Mouse (Mus musculus): Measurements from ENCODE around the gene Zfp459. TPM values are rescaled to one million over a fixed set of nuclear protein-coding genes. Genes with fewer than 3 reads are reported as not detected.
"Not testable (repeated sequence)": the region's sequence is repeated elsewhere in the genome, so short reads cannot be mapped to it uniquely, and the experiment has no call there.

Gene Zfp459
- polyA plus RNA-seq, 1 experiment from 2014 or later, result 2.3 TPM

DNA sequence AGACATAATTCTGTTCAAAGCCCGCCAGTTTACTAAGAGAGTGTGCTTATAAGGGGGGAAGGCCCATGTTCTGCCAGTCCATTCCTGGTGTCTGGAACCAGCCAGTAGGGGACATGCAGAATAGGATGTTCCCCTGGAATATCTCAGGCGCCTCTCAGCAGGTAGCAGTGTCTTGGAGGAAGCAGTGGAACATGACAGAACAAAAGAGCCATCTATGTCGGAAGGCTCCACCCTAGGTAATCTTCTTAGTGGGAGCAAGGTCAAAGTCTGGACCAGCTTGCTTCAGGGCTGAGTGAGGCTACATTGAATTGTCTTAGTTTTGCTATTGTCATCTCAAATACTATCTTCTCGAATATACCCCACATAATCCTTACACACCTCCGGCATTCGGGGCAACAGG is 5.5 kb downstream of the Zfp459 start:
- no peaks in the 10 kb centered on the region for H3K36me3 ChIP-seq
- WGBS, result 89% methylated on average over 6 of the region's 6 CpGs
- no peaks in the 10 kb centered on the region for H3K9me3 ChIP-seq
- peaks cover 2% of the 10 kb centered on the region for H3K4me1 ChIP-seq (replicated peaks)
- H3K4me2 ChIP-seq, result no peak overlapping the region
- ATAC-seq (ENCODE audit: insufficient number of reproducible peaks, insufficient read depth, low FRiP score, low TSS enrichment, low read depth), result no peak
- H3K4me3 ChIP-seq (replicated peaks), result no peak overlapping the region
- no peaks in the 10 kb centered on the region for H3K27me3 ChIP-seq
- no peak overlapping the region for H3K27ac ChIP-seq
- no peak overlapping the region for H3K9ac ChIP-seq (replicated peaks)

DNA sequence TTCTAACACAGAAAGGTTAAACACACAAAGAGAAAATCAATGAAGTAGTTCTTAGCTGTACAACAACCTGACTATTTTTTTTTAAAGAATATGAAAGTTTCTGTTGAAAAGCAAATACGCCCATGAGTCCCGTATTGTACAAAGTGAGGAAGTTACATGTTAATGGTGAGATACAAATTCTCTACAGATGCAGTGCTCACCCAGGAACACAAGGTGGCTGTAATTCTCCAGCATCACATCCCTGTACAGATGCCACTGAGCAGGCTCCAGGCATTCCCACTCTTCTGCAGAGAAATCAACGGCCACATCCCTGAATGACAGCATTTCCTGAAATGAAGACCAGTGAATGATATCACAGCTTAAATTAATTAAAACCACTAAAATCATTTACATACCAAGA is 7.6 kb downstream of the Zfp459 start:
- 78% methylated on average over 3 of the region's 3 CpGs for WGBS
- not testable (repeated sequence) for H3K27ac ChIP-seq; H3K9me3 ChIP-seq; ATAC-seq (ENCODE audit: insufficient number of reproducible peaks, insufficient read depth, low FRiP score, low TSS enrichment, low read depth); H3K4me1 ChIP-seq (replicated peaks); H3K4me2 ChIP-seq; H3K9ac ChIP-seq (replicated peaks); H3K36me3 ChIP-seq; H3K27me3 ChIP-seq; H3K4me3 ChIP-seq (replicated peaks)

DNA sequence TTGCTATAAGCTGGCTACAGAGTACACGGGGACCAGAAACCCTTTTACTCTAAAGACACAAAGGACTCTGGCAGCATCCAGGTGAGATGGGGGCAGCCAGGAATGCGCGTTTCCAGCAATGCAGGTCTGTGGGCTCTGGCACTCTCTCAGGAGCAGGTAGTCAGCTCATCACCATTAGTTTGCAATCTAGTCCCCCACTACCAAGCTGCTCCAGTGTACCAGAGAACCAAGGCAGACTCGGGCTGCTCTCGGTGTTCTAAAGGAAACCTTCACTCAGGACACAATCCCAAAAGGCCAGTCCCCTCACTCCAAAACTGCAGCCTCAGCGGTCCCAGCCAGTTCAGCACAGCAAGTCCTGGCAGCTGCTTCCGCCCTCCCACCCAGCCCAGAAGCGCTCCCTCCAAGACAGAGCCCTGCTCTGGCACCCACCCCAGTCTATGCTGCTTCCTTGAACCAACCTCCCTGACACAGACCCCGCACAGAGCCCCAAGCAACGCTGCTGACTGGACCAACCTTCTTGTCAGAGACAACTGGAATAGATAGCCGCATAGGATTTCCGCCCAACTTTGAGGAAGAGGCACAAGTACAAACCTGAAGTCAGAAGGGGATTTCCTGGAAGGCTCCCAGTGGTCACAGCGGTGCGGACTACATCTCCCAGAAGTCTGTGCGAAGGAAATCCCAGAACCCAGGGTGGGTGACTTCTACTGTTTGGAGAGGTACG is 21.9 kb downstream of the Zfp459 start, which contains the start of gene Zfp429:
Gene Zfp429, minus strand, starts transcription at position 637 of the 721 bp plus-strand sequence.
- H3K4me3 ChIP-seq (replicated peaks), result peak within 1 kb of the TSS; percentile 53
- H3K9ac ChIP-seq (replicated peaks), result peak within 1 kb of the TSS; percentile 44
- not testable (repeated sequence) for H3K9me3 ChIP-seq; H3K27me3 ChIP-seq; H3K27ac ChIP-seq; H3K36me3 ChIP-seq; H3K4me1 ChIP-seq (replicated peaks)
- 2% methylated on average over 16 of the region's 16 CpGs for WGBS
- peak; percentile 96 for ATAC-seq (ENCODE audit: insufficient number of reproducible peaks, insufficient read depth, low FRiP score, low TSS enrichment, low read depth)
- peak within 1 kb of the TSS; percentile 55 for H3K4me2 ChIP-seq

DNA sequence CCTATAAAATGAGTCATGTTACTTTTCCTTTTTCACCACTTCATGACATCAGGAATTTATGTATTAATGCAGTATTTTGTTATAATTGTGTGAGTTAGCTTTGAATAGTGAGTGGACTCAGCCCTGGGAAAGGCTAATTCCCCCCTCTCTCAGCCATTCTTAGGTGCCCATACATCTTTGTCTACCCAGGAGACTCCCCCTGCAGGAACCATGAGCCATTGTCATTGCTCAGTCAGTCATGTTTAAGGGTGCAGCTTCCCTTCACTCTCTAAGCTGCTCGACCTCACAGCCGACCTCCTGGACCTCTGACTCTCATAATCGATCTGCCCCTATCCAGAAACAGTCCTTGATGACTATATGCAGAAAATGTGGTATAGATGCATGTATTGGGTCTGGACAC is 45.0 kb downstream of the Zfp459 start:
- not testable (repeated sequence) for H3K27me3 ChIP-seq; H3K27ac ChIP-seq; H3K4me3 ChIP-seq (replicated peaks); H3K9me3 ChIP-seq; H3K4me1 ChIP-seq (replicated peaks); H3K9ac ChIP-seq (replicated peaks); H3K36me3 ChIP-seq; ATAC-seq (ENCODE audit: insufficient number of reproducible peaks, insufficient read depth, low FRiP score, low TSS enrichment, low read depth); H3K4me2 ChIP-seq
- 83% methylated on average over 3 of the region's 3 CpGs for WGBS

DNA sequence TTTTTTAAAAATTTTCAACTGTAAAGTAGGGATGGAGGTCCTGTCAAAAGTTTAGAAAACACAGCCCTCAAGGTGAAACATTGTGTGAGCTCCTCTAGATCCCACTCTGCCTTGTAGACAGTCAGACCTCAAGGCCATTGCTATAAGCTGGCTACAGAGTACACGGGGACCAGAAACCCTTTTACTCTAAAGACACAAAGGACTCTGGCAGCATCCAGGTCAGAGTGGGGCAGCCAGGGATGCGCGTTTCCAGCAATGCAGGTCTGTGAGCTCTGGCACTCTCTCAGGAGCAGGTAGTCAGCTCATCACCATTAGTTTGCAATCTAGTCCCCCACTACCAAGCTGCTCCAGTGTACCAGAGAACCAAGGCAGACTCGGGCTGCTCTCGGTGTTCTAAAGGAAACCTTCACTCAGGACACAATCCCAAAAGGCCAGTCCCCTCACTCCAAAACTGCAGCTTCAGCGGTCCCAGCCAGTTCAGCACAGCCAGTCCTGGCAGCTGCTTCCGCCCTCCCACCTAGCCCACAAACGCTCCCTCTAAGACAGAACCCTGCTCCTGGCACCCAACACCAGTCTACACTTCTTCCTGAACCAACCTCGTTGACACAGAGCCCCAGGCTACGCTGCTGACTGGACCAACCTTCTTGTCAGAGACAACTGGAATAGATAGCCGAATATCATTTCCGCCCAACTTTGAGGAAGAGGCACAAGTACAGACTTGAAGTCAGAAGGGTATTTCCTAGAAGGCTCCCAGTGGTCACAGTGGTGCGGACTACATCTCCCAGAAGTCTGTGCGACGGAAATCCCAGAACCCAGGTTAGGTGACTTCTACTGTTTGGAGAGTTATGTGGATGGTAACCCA is 45.9 kb downstream of the Zfp459 start, which contains the start of the genes Gm28041 and Zfp456:
Gene Gm28041, minus strand, starts transcription at position 684 of the 862 bp plus-strand sequence.
Gene Zfp456, minus strand, starts transcription at position 761 of the 862 bp plus-strand sequence.
- 22% methylated on average over 13 of the region's 15 CpGs for WGBS
- not testable (repeated sequence) for H3K27ac ChIP-seq

DNA sequence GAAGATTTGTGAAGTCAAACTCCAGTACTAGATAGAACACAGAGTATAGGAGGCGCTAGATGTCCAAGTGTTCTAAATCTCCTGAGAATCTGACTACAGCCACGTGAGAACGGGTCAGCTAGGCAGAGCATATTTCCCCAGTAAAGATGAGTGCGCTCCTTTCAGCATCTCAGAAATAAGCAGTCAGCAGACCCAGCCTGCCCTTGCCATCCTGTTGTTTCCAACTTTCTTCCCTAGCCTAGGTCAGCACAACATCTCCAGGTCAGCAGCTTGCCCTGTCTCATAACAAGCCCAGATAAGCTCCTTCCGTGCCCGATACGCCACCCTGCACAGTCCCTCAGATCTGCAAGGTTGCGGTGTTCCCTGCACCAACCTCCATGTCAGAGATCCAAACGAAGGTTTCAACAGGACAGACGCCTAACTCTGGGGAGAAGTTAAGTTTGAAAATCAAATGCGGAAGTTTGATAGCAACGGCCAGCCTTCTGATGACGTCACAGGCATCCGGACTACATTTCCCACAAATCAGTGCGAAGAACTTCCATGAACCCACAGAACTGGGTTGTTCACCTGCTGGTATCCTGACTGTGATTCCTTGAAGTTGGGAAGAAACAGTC is 61.0 kb downstream of the Zfp459 start, which contains the start of the genes Gm28044 and Zfp953:
Gene Gm28044, minus strand, starts transcription at position 406 of the 614 bp plus-strand sequence.
Gene Zfp953, minus strand, starts transcription at position 475 of the 614 bp plus-strand sequence.
- H3K4me3 ChIP-seq (replicated peaks), result peak within 1 kb of the TSS; percentile 58
- no peaks in the 10 kb centered on the region for H3K9me3 ChIP-seq
- no peaks in the 10 kb centered on the region for H3K4me1 ChIP-seq (replicated peaks)
- H3K36me3 ChIP-seq, result no peaks in the 10 kb centered on the region
- H3K9ac ChIP-seq (replicated peaks), result peak within 1 kb of the TSS; percentile 57
- H3K4me2 ChIP-seq, result peak within 1 kb of the TSS; percentile 68
- H3K27me3 ChIP-seq, result no peaks in the 10 kb centered on the region
- H3K27ac ChIP-seq, result no peak within 1 kb of the TSS
- under 1% methylated on average over 15 of the region's 15 CpGs for WGBS
- ATAC-seq (ENCODE audit: insufficient number of reproducible peaks, insufficient read depth, low FRiP score, low TSS enrichment, low read depth), result peak; percentile 87

More for the DNA sequence above, 45.9 kb downstream of the Zfp459 start, which contains the start of the genes Gm28041 and Zfp456:
- H3K4me3 ChIP-seq (replicated peaks), result peak within 1 kb of the TSS; percentile 46
- not testable (repeated sequence) for H3K4me1 ChIP-seq (replicated peaks); H3K36me3 ChIP-seq; H3K27me3 ChIP-seq; H3K9me3 ChIP-seq
- peak within 1 kb of the TSS; percentile 42; the same call in 1 of the 2 replicates for H3K9ac ChIP-seq (replicated peaks)
- ATAC-seq (ENCODE audit: insufficient number of reproducible peaks, insufficient read depth, low FRiP score, low TSS enrichment, low read depth), result peak; percentile 89
- peak within 1 kb of the TSS; percentile 58 for H3K4me2 ChIP-seq

Other genes with a start within 250 kb of the Zfp459 start
- gene Rsl1, start 248.2 kb downstream of the Zfp459 start, polyA plus RNA-seq (2016; fragmentation: Nextera tagmentation; extraction: Ambion mirVana), result 7.6 and 8.1 TPM in 2 replicates
- gene Zfp455, start 226.9 kb downstream of the Zfp459 start, polyA plus RNA-seq (2016; fragmentation: Nextera tagmentation; extraction: Ambion mirVana), result 2.1 and 2.7 TPM in 2 replicates
- gene Zfp458, start 143.0 kb downstream of the Zfp459 start, polyA plus RNA-seq (2016; fragmentation: Nextera tagmentation; extraction: Ambion mirVana), result 1.5 and 2.0 TPM in 2 replicates
- gene Zfp457, start 114.9 kb downstream of the Zfp459 start, polyA plus RNA-seq (2016; fragmentation: Nextera tagmentation; extraction: Ambion mirVana), result 0.47 and 0.58 TPM in 2 replicates
- 1.9 and 3.0 TPM in 2 replicates for gene Zfp595, start 88.8 kb downstream of the Zfp459 start, polyA plus RNA-seq (2016; fragmentation: Nextera tagmentation; extraction: Ambion mirVana)
- gene Gm28044, start 60.9 kb downstream of the Zfp459 start, polyA plus RNA-seq (2016; fragmentation: Nextera tagmentation; extraction: Ambion mirVana), result not detected in 2 replicates
- 1.2 and 1.3 TPM in 2 replicates for gene Zfp953, start 60.8 kb downstream of the Zfp459 start, polyA plus RNA-seq (2016; fragmentation: Nextera tagmentation; extraction: Ambion mirVana)
- not detected in 2 replicates for gene Gm28041, start 45.7 kb downstream of the Zfp459 start, polyA plus RNA-seq (2016; fragmentation: Nextera tagmentation; extraction: Ambion mirVana)
- gene Zfp456, start 45.6 kb downstream of the Zfp459 start, polyA plus RNA-seq (2016; fragmentation: Nextera tagmentation; extraction: Ambion mirVana), result 1.4 and 1.8 TPM in 2 replicates
- 4.9 and 5.1 TPM in 2 replicates for gene Zfp429, start 21.6 kb downstream of the Zfp459 start, polyA plus RNA-seq (2016; fragmentation: Nextera tagmentation; extraction: Ambion mirVana)
- gene Zfp874a, start 30.2 kb upstream of the Zfp459 start, polyA plus RNA-seq (2016; fragmentation: Nextera tagmentation; extraction: Ambion mirVana), result 10.4 and 11.4 TPM in 2 replicates
- 2.4 and 3.2 TPM in 2 replicates for gene Zfp874b, start 62.8 kb upstream of the Zfp459 start, polyA plus RNA-seq (2016; fragmentation: Nextera tagmentation; extraction: Ambion mirVana)
- 22.1 and 22.5 TPM in 2 replicates for gene Zfp58, start 79.1 kb upstream of the Zfp459 start, polyA plus RNA-seq (2016; fragmentation: Nextera tagmentation; extraction: Ambion mirVana)
- 0.29 TPM in 1 of 2 replicates, not detected in the other for gene Gm26965, start 104.7 kb upstream of the Zfp459 start, polyA plus RNA-seq (2016; fragmentation: Nextera tagmentation; extraction: Ambion mirVana)
- gene Zfp87, start 104.8 kb upstream of the Zfp459 start, polyA plus RNA-seq (2016; fragmentation: Nextera tagmentation; extraction: Ambion mirVana), result 26.3 and 26.5 TPM in 2 replicates
- gene Zfp748, start 132.4 kb upstream of the Zfp459 start, polyA plus RNA-seq (2016; fragmentation: Nextera tagmentation; extraction: Ambion mirVana), result 16.5 and 17.6 TPM in 2 replicates
- 5.3 TPM in 2 replicates for gene Zfp729b, start 188.3 kb upstream of the Zfp459 start, polyA plus RNA-seq (2016; fragmentation: Nextera tagmentation; extraction: Ambion mirVana)
- 0.20 TPM in 1 of 2 replicates, not detected in the other for gene Gm49345, start 216.4 kb upstream of the Zfp459 start, polyA plus RNA-seq (2016; fragmentation: Nextera tagmentation; extraction: Ambion mirVana)
- gene Zfp729a, start 216.4 kb upstream of the Zfp459 start, polyA plus RNA-seq (2016; fragmentation: Nextera tagmentation; extraction: Ambion mirVana), result 3.4 and 3.6 TPM in 2 replicates